Mouse (Mus musculus) neural tube, embryonic 11.5 days (tissue): Measurements from ENCODE around the gene Sema4d. TPM values are rescaled to one million over a fixed set of nuclear protein-coding genes. Genes with fewer than 3 reads are reported as not detected.

Source experiments
- ATAC-seq: fragments of 200-750 bp; cut with Nextera tagmentation; 2 replicates; pipeline ENCODE4 v1.8.0; 2017; ENCODE audit warnings: moderate number of reproducible peaks, mild to moderate bottlenecking, moderate TSS enrichment, moderate library complexity; ENCODE audit not compliant: insufficient read depth, low FRiP score, low TSS enrichment
- DNase-seq: peaks from one replicate; pipeline ENCODE4 v3.0.0-alpha.2; 2015; ENCODE audit warnings: low spot score
- H3K27ac ChIP-seq: fragments of 300-500 bp; sonication (generic); 2 replicates; pipeline ENCODE4 v1.5.1; 2014; ENCODE audit warnings: low read depth, mild to moderate bottlenecking, low read length
- H3K27me3 ChIP-seq: fragments of 300-500 bp; sonication (generic); 2 replicates; pipeline ENCODE4 v1.6.1; 2014; ENCODE audit warnings: mild to moderate bottlenecking, low read length, mixed read lengths; ENCODE audit not compliant: control insufficient read depth, insufficient read depth
- H3K36me3 ChIP-seq: fragments of 300-500 bp; sonication (generic); 2 replicates; pipeline ENCODE4 v1.6.1; 2014; ENCODE audit warnings: mild to moderate bottlenecking, low read length, moderate library complexity, mixed read lengths; ENCODE audit not compliant: control insufficient read depth, insufficient read depth
- H3K4me1 ChIP-seq: fragments of 300-500 bp; sonication (generic); 2 replicates; pipeline ENCODE4 v1.6.1; 2014; ENCODE audit warnings: low read length, mixed read lengths; ENCODE audit not compliant: control insufficient read depth, insufficient read depth
- H3K4me2 ChIP-seq: fragments of 300-500 bp; sonication (generic); 2 replicates; pipeline ENCODE4 v1.6.1; 2014; ENCODE audit warnings: low read depth, mild to moderate bottlenecking, moderate library complexity
- H3K4me3 ChIP-seq: fragments of 300-500 bp; sonication (generic); 2 replicates; pipeline ENCODE4 v1.5.1; 2014; ENCODE audit warnings: low read depth, low read length
- H3K9ac ChIP-seq: fragments of 300-500 bp; sonication (generic); 2 replicates; pipeline ENCODE4 v1.6.1; 2014; ENCODE audit warnings: mild to moderate bottlenecking, low read length
- H3K9me3 ChIP-seq: fragments of 300-500 bp; sonication (generic); 2 replicates; pipeline ENCODE4 v1.6.1; 2016; ENCODE audit warnings: low read length; ENCODE audit not compliant: control insufficient read depth
- WGBS: fragments of 180-500 bp; shearing (Covaris S2); extraction: QIAGEN DNeasy Blood & Tissue Kit; methylation state at CpG from one replicate; pipeline ENCODE4 v1.1.7; 2014; 5-methylcytosine and 5-hydroxymethylcytosine counted together
- polyA plus RNA-seq: library from polyadenylated mRNA; unstranded; fragments of >200 nt; fragmentation: Nextera tagmentation; extraction: Ambion mirVana; gene quantifications from 2 replicates; pipeline ENCODE4 v1.2.1, GENCODE M21; 2014

Sema4d gene
- polyA plus RNA-seq, 1 experiment from 2014 or later: 6.7 TPM

DNA sequence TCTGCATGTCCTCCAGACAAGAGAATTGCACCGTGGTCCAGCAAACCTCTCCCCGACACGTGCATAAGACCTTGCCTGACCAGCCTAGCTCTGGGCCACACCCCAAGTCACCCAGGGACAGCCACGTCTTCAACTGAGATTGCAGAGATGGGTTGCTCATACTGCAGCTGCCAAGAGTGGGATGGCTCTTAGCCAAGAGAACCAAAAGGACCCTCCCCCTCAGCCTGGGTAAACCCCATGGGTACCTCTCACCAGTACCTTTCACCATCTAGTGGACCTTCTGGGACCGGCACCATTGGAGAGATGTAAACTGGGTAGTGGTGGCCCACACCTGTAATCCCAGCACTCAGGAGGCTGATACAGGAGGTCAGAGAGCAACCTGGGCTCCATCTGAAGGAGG, 2.8 kb downstream of the Sema4d start:
- no peak for DNase-seq
- no peak overlapping the region for H3K4me3 ChIP-seq
- WGBS: 77% methylated on average over 5 of the region's 5 CpGs

DNA sequence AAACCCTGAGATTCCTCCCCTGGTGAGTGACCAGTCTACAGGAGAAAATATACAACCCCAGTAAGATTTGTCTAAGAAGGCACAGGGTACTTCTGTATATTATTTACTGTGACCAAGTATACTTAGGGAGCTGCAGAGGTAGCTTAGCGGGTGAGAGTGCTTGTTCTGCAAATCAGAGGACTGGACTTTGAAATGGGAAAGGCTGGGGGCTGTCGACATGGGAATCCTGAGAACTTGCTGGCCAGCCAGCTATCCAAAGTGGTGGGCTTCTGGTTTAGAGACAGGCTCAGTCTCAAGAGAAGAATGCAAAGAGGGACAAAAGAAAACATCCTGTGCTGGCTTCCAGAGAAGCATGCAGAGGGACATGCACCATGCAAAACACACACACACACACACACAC, 5.7 kb downstream of the Sema4d start:
- no peak overlapping the region for H3K4me3 ChIP-seq
- 40% methylated on average over 2 of the region's 2 CpGs for WGBS
- no peak overlapping the region for H3K4me2 ChIP-seq
- H3K27ac ChIP-seq: no peak overlapping the region
- H3K4me1 ChIP-seq: no peaks in the 10 kb centered on the region; the same call in 1 of the 2 replicates
- DNase-seq: no peak
- peaks cover 7% of the 10 kb centered on the region for H3K27me3 ChIP-seq
- no peak for ATAC-seq
- no peaks in the 10 kb centered on the region for H3K36me3 ChIP-seq
- H3K9me3 ChIP-seq: no peaks in the 10 kb centered on the region
- no peak overlapping the region for H3K9ac ChIP-seq

More for the DNA sequence above, 2.8 kb downstream of the Sema4d start:
- Histone ChIP-seq H3K9ac (no peak overlapping the region), H3K9me3 (no peaks in the 10 kb centered on the region), H3K4me1 (no peaks in the 10 kb centered on the region; the same call in 1 of the 2 replicates), H3K4me2 (no peak overlapping the region), H3K27me3 (peaks cover 7% of the 10 kb centered on the region), H3K36me3 (no peaks in the 10 kb centered on the region), H3K27ac (no peak overlapping the region)
- no peak for ATAC-seq

DNA sequence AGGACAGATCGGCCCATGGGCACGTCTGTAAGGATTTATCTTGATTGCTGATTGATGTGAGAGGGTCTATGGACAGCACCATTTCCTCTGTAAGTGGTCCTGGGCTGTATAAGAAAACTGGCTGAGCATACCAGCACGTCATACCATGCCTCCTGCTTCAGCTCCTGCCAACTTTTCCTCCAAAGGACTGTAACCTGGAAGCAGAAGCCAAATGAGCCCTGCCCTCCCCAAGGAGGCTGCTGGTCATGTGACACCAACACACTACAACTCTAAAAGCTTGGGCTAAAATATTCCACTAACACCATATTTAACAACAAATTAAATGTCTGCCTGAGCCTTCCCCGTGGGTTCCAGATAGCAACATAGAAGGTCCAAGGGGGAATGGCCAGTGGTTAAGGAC, 6.9 kb downstream of the Sema4d start:
- WGBS: 86% methylated on average over 4 of the region's 4 CpGs

DNA sequence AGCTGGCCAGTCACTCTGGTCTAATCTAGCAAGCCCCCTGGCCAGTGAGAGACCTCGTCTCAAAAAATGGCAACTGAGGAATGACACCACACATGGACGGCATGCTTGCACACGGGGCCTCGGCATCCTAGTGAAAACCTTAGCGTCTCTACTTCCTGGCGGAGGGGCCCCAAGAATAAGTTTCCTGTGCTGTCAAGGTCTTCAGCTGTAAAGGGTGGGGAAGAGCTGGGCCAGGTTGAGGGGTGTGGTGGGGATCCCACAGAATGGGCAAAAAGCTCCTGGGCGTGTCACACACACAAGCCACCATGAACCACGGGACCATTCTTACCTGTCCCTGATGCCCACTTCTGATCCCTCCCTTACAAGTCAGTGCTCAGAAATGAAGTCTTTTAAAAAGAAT, 9.1 kb downstream of the Sema4d start:
- H3K4me3 ChIP-seq: no peak overlapping the region

More for the DNA sequence above, 6.9 kb downstream of the Sema4d start:
- Histone ChIP-seq H3K4me3 (no peak overlapping the region), H3K4me1 (no peaks in the 10 kb centered on the region), H3K36me3 (no peaks in the 10 kb centered on the region), H3K4me2 (no peak overlapping the region), H3K27ac (no peak overlapping the region), H3K9ac (no peak overlapping the region), H3K9me3 (no peaks in the 10 kb centered on the region), H3K27me3 (no peaks in the 10 kb centered on the region; the same call in 1 of the 2 replicates)
- ATAC-seq (no peak), DNase-seq (no peak)

DNA sequence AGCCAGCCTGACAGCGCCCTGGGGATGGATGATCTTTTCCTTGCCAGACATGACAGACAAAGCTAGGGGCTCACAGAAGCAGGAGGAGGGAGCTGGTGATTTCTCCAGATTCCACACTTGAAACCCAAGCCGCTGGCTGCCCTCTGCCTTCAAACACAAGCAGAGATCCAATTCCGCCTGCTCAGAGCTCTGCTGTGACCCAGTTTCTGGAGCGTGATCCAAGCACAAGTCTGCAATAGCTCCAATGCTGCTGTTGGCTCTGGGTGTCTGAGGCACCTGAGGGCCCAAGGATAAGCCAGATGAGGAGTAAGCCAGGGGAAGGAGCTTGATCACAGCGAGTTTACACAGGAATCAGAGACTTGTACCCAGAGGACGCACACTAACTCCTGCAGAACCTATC, 9.7 kb downstream of the Sema4d start:
- no peaks in the 10 kb centered on the region for H3K9me3 ChIP-seq
- H3K27ac ChIP-seq: no peak overlapping the region
- no peak overlapping the region for H3K9ac ChIP-seq
- H3K4me1 ChIP-seq: no peaks in the 10 kb centered on the region
- H3K36me3 ChIP-seq: no peaks in the 10 kb centered on the region
- H3K4me3 ChIP-seq: no peak overlapping the region
- DNase-seq: no peak
- no peak overlapping the region for H3K4me2 ChIP-seq
- no peak for ATAC-seq
- no peaks in the 10 kb centered on the region for H3K27me3 ChIP-seq
- 72% methylated on average over 6 of the region's 6 CpGs for WGBS

More for the DNA sequence above, 9.1 kb downstream of the Sema4d start:
- Histone ChIP-seq H3K27ac (no peak overlapping the region), H3K9me3 (no peaks in the 10 kb centered on the region), H3K9ac (no peak overlapping the region), H3K4me1 (no peaks in the 10 kb centered on the region), H3K4me2 (no peak overlapping the region), H3K36me3 (no peaks in the 10 kb centered on the region), H3K27me3 (no peaks in the 10 kb centered on the region)
- DNase-seq (no peak), ATAC-seq (no peak)
- 88% methylated on average over 8 of the region's 8 CpGs for WGBS

DNA sequence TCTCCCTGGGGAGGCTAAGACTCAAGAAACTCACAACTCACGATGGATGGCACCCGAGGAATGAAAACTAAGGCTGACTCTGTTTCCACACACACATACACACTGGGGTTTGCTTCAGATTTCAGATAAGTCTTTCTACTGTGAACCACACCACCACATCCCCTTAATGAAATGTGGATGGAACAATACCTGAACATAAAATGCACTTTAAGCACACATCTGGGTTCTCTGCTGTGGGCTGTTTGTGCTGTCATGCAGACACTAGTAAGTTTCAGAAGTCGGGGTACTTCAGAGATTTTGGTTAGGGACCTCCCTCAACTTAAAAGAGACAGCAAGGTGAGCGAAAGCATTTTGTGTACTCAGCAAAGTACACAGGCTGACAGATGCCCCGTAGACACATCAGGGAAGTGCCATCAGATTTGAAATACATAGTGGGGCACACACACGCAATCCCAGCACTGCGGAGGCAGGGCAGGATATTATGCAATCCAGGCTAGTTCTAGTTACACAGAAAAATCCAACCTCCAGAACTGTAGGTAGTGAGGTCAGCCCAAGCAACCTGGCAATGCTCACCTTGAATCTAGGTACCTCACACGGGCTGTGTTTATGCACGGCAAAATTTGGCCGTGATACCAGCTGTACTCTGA, 12.9 kb downstream of the Sema4d start:
- 94% methylated on average over 10 of the region's 10 CpGs for WGBS
- no peak overlapping the region for H3K4me3 ChIP-seq
- peaks cover 5% of the 10 kb centered on the region for H3K4me1 ChIP-seq
- no peaks in the 10 kb centered on the region for H3K27me3 ChIP-seq
- no peaks in the 10 kb centered on the region for H3K9me3 ChIP-seq
- H3K36me3 ChIP-seq: no peaks in the 10 kb centered on the region
- DNase-seq: no peak
- H3K4me2 ChIP-seq: no peak overlapping the region
- no peak overlapping the region for H3K9ac ChIP-seq
- ATAC-seq: no peak
- no peak overlapping the region for H3K27ac ChIP-seq

DNA sequence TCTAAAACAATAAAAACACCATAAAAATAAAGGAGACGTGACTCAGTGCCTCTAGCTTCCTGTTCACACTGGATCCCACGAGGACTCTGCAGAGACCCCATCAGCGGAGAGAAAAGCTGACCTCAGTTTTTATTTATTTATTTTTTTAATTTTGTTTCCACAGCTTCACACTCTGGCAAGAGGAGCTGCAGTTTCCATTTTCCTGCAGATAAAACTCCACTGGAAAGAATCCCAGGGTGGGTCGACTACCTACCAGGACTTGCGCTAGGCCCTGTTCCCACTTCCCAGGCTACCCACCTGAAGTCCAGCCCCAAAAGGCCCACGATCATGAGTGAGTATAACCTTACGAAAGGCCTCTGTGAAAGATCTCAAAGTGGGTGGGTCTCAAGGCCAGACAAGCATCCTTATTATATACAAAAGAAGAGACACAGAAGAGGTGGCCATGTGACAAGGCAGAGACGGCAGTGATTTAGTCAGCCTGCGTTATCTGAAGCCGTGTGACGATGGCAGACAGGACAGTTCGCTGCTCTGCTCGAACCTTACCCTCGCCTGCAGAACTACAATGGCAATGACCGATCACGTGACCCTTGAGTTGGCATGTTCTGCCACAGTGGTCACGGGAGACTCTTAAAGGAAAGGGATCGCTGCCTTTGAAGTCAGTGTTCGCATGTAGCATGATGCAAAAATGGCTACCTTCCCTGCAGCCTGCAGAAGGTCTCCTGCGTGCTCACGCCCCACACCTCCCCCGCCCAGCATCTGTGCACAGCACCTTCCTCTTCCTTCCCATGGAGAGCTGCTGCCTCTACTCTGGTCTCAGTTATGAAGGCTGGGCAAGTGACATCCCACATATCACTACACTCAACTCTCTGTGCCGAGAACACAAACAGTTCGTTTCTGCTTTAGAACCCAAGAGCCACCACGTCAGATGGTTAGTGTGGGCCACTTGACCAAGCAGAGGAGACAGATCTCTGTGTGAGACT, 14.3 kb downstream of the Sema4d start:
- WGBS: 81% methylated on average over 25 of the region's 25 CpGs
- Histone ChIP-seq H3K9me3 (no peaks in the 10 kb centered on the region), H3K9ac (no peak overlapping the region), H3K36me3 (no peaks in the 10 kb centered on the region), H3K4me1 (peaks cover 5% of the 10 kb centered on the region), H3K27ac (no peak overlapping the region), H3K4me3 (no peak overlapping the region), H3K27me3 (no peaks in the 10 kb centered on the region), H3K4me2 (no peak overlapping the region)
- DNase-seq: no peak
- ATAC-seq: no peak

DNA sequence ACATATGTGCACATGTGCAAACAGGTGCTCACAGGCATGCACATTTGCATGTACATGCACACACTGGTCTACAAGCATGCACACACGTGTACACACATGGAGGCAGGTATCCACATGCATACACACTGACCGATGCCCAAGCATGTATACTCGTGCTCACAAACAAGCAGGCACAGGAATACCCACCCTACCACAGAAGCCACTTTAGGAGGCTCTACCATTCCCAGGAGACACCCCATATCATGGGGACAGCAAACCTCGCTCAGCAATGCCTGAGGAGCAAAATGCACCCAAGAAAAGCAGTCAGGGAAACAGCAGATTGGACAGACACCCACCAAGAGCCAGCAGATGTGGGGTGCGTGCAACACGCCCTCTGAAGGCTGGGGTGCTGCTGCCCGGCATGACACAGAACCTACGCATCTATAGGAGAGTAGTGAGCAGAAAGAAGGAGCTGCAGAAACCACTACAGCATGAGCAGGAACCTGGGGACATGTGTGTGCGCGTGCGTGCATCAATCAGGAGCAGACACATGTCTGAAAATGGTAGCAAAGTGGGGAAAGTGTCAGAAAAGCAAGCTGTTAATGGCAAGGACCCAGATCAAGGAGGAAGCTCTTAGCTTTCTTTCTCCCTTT, 15.1 kb downstream of the Sema4d start:
- Histone ChIP-seq H3K9me3 (no peaks in the 10 kb centered on the region), H3K27me3 (no peaks in the 10 kb centered on the region), H3K4me1 (peaks cover 5% of the 10 kb centered on the region), H3K36me3 (no peaks in the 10 kb centered on the region), H3K27ac (no peak overlapping the region), H3K9ac (no peak overlapping the region), H3K4me3 (no peak overlapping the region), H3K4me2 (no peak overlapping the region)
- ATAC-seq: no peak
- WGBS: 90% methylated on average over 11 of the region's 11 CpGs
- DNase-seq: no peak
